Mouse (Mus musculus) ovary, postnatal 14 days (tissue): ENCODE results near the gene Cd44.

ENCODE experiments used
- DNase-seq: peaks from one replicate; pipeline ENCODE4 v3.0.0; 2022; ENCODE audit warnings: low spot score

Cd44 gene

DNA sequence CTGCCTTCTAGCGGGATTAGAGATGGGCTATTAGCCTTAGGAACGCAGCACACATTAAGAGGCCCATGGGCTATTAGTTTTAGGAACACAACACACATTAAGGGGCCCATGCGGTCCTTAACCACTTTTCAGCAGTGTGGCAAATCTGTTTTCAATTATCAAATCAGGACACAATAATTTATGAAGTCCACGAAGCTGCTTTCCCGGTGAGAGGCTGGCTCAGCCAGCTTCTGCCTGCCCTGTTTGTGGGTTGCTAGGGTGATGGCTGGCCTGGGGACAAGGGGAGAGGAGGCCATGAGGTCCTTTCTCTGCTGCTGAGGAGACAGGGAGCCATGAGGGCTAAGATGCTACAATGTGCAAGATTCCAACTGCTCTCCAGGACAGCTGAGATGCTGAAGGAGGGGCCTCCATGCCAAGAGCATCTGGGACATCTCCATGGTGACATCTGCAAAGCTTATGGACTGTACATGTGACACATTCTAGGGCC, 81.2 kb downstream of the Cd44 start:
- no peak for DNase-seq

DNA sequence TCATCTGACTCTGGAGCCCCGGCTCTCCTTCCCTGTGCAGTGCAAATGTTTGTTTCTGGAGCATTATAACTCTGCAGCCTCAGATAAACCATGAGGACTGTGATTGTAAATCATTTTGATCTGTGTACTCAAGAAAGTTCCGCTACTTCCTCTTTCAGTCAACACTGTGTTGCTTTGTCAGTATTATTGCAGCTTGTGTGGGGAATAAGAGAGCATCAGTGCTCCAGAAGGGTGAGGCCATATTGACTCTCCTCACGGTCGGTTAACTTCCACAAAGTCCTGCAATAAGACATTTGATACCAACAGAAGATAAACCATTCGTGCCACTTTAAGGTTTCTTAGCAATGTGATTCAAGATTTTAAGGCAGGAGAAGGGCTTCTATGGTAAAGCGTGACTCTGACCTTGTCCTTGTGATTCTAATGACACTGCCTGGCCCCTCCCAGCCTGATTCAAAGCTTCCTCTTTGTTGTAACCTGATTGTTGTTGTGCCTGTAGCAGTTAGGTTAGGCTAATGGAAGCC, 86.1 kb downstream of the Cd44 start:
- DNase-seq = no peak

DNA sequence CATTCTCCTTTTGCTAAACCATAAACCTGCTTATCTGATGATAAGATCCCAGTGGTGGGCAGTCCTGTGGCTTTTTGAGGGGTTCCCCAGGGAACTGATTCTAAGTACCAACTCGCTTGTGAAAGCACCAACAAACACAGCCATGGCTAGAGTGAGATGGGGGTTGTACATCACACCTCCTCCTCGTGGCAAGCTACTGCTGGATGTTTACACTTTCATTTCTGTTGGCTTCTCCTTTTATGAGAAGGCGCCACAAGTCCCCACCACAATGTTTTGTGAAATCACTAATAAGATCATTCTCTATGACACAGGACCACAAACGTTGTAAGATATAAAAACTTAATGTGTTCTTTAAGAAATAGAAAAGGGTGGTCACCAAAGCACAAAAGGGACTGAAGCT, 88.7 kb downstream of the Cd44 start:
- no peak for DNase-seq

- no peak for DNase-seq
These were observed 92.0 kb downstream of the Cd44 start for GRCm38 (mm10) chr2:102809436-102809835.

DNA sequence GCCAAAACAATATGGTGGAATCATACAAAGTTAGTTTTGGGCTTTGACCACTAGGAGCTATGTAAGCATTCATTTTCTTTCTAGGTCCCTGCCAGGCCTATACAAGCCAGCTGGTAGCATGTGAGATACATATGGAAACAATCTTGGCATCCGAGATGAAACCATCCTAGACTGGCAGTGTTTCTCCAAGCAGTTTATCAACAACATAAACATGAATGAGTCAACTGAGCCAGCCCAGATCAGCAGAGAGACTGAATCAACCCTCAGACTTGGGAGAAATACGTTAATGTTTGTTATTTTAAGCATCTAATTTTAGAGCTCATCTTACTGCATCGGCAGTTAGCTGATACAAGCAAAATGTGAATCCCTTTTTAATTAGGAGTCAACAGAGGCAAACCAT, 93.8 kb downstream of the Cd44 start:
- no peak for DNase-seq

DNA sequence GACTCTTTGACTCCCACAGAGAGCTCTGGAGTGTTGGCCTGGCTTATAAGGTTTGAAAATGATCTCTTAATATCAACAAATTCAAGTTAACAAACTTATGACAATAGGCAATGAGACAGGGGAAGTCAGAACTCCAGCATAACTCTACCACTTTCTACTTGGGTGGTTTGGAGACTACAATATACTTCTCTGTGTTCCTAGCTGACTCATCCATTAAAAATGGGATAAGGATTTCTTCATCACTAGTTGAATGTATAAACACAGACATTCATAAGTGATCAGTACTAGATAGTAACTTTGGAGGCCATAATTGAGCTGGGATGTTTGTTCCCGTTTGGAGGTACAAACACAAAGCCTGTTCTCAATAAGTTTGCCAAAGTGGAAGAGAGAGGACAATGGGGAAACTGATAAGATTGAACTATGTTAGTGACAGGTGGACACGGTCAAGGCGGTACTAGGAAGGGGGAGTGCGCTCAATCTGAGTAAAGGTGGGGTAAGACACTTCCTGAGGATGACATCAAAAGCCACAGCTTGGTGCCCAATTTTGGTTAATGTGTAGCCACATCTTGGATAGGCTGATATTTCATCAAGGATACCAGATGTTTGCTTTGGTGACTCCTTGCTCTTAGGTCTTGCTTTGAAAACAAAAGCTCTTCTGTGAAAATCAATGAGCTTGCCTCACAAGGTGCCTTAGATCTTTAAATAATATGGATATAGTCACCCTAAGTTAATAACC, 95.5 kb downstream of the Cd44 start:
- no peak for DNase-seq

DNA sequence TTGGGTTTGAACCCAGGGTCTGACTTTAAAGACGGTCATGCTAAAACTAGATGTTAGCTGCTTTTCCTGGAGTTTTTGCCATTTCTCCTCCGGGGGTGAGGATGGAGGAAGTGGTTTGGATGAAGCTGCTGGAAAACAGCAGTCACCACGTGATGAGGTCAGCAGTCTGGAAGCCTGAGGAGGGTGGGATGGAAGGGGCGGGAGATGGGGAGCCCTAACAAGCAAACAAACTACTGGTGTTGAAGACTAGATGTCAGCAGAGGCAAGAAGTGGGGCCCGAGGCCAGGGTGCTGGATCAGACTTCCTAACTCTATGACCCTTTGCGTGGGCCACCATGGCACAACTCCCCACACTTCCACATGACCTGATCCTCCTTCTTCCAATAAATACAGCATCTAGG, 96.2 kb downstream of the Cd44 start:
- no peak for DNase-seq

- DNase-seq = peak; percentile 17
These were observed 97.4 kb downstream of the Cd44 start for GRCm38 (mm10) chr2:102804109-102804508.

GRCm38 (mm10) chr2:102801899-102802298, 99.6 kb downstream of the Cd44 start:
- no peak for DNase-seq

DNA sequence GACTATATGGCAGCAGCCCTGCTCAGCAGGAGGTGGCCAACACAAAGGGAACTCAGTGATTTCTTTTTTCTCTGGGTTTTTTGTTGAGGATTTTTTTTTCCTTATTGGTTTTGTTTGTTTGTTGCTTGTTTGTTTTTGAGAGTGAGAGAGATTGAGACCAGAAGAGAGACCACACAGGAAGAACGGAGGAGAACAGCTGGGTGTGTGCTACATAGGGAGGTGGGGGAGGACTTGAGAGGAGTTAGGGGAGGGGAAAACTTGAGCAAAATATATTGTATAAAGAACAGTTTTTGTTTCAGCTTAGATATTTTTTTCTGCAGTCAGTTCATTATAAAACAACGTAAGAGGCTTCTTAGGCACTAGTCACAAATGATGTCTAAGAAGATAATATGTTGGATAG, 103.3 kb downstream of the Cd44 start:
- DNase-seq = no peak

GRCm38 (mm10) chr2:102795034-102795433, 106.4 kb downstream of the Cd44 start:
- no peak for DNase-seq

DNA sequence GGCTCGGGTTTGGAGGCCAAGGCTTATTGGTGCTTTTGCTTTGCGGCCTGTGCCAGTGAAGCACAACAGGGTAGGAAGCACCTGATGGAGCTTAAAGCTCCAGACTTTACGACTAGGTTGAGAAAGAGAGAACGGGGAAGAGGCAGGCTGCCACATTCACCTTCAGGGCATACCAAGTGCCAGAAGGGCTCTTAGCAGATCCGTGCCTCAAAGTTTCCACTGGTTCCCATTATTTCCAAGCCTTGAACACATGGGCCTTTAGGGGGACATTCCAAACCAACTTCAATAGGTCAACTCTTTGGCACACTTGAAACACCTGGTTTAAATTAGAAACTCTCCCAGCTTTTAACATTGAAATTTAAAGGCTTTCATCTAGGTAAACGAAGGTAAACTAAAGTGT, 108.7 kb downstream of the Cd44 start:
- DNase-seq = no peak

DNA sequence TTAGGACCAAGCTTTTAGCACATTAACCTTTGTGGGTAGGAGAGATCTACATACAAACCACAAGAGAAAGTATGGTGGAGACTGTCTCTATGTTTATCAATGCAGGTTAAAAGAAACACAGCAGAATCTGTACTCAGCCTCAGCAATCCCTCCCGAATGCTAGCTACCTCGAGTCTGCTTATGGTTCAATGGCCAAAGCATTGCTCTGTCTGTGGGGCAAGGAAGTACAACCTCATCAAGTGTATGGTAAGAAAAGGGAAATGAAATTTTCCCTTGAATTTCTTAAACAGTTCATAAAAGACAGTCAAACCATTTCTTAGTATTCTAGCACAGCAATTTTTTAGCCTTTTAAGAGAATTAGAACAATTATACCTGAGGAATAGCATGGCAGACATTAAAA, 109.8 kb downstream of the Cd44 start:
- DNase-seq = no peak

DNA sequence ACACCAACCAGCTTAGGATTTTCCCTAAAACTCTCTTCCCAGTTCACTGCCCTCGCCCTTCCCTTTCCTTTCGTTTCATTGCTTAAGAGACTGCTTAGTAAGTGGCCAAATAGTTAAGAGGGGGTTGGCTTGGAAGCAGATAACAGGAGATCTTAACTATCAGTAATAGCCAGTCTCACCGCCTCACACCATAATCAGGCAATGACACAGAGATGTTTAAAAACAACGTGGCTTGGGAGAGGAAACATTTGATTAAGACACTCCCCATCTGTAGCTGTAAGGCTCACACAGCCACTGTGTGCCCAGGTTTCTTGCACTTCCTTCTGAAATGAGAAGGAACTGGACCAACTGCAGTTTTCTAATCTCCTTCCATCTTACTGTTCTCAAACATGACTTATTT, 115.8 kb downstream of the Cd44 start:
- no peak for DNase-seq

- DNase-seq = no peak
These were observed 118.7 kb downstream of the Cd44 start for GRCm38 (mm10) chr2:102782751-102783150.

GRCm38 (mm10) chr2:102778208-102778607, 123.3 kb downstream of the Cd44 start:
- DNase-seq = no peak

GRCm38 (mm10) chr2:102775561-102775960, 125.9 kb downstream of the Cd44 start:
- DNase-seq = no peak

DNA sequence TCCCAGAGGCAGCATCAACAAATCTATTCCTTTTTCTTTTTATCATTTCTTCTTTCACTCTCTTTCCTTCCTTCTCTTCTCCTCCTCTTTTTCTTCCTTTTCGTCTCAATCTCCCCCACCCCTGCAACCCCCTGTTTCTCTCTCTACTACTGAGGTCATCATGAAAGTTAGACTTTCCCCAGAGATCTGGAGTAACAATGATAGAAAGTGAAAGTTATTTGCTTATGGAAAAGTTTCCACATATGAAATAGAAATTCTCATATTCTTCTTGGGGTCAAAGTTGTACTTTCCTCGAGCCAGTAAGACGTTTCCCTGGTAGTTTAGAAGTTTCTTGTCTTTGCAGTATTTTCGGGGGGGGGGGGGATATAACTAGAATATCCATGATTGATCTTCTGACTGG, 126.8 kb downstream of the Cd44 start:
- DNase-seq = no peak

- no peak for DNase-seq
These were observed 129.2 kb downstream of the Cd44 start for GRCm38 (mm10) chr2:102772276-102772675.

DNA sequence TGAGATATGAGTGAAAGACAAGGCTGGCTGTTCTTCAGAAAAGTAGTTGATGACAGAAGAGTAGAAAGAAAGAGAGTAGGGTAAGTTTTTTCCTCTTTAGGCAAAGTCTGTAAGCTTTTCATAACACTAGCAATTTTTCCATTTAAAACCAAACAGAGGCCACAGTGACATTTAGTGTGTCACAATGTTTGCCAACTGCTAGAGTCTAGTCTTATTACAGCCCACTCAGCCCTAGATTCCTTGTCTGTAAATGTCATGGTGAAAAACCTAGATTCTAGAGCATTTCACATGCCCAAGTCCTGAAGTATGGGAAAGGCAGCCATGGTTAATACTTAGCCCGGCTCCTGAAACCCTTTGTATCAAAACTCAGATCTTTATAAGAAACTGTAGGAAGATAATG, 130.2 kb downstream of the Cd44 start:
- DNase-seq = no peak

GRCm38 (mm10) chr2:102768267-102768666, 133.2 kb downstream of the Cd44 start:
- no peak for DNase-seq

DNA sequence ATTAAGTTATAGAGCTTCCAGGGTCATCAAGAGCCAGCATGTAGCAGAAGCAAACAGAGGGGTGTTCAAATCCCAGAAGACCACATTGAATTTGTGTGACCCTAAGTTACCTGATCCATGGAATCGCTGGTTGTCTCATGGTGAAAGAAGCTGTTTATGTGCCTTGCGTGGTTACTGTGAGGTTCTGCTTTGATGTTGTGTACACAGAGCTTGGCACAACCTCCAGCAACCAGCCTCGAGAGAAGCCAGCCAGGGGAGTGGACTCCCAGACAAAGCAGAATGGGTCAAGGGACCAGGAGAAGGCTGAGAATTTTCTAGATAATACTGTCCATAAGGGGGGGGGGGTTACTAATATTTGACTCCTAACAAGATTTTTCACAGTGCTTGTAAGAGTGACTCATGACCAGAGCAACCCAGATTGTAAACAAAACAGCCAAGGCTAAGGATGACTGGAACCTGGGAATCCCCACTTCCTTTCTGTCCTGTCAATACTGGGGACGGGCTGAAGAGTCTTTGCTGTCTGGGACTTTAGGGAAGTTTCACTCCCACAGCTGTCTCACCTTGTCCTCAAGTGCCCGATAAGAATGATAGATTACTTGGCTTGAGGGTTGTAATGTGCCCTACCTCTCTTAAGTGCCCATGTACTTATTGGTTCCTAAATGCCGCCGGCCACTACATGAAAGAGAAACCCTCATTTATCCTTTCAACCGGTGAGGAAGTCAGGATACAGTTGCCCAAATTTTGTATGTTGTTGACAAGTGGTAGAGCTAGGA, 136.7 kb downstream of the Cd44 start:
- no peak for DNase-seq

- DNase-seq = no peak
These were observed 137.5 kb downstream of the Cd44 start for GRCm38 (mm10) chr2:102763991-102764390.
